Mouse (Mus musculus) E14TG2a.4 (cell line): Measurements from ENCODE around the gene Fbf1.

ENCODE experiments used
- H3K27me3 ChIP-seq: 2 replicates; pipeline ENCODE4 v1.6.1; 2014; ENCODE audit warnings: low read length, control low read depth; ENCODE audit not compliant: insufficient read depth
- H3K36me3 ChIP-seq: 2 replicates; pipeline ENCODE4 v1.6.1; 2014; ENCODE audit warnings: low read length, control low read depth; ENCODE audit not compliant: insufficient read depth
- H3K4me1 ChIP-seq: replicated peaks from 2 replicates; pipeline ENCODE4 v1.6.1; 2014; ENCODE audit warnings: low read depth, low read length, control low read depth
- H3K4me3 ChIP-seq: replicated peaks from 2 replicates; pipeline ENCODE4 v1.5.1; 2014; ENCODE audit warnings: mild to moderate bottlenecking, low read length
- H3K9me3 ChIP-seq: 2 replicates; pipeline ENCODE4 v1.6.1; 2014; ENCODE audit warnings: low read length, control low read depth
- CTCF ChIP-seq: conservative IDR thresholded peaks from 2 replicates; pipeline ENCODE4 v1.5.1; 2014; ENCODE audit warnings: low read length
- NANOG ChIP-seq: IDR thresholded peaks from 2 replicates; pipeline ENCODE4 v1.6.1; 2014; ENCODE audit warnings: borderline replicate concordance, low read length, mixed read lengths
- POU5F1 ChIP-seq: IDR thresholded peaks from 2 replicates; pipeline ENCODE4 v1.6.1; 2014; ENCODE audit warnings: low read length, borderline replicate concordance

The Fbf1 gene

GRCm38 (mm10) chr11:116150960-116151359, 17.0 kb downstream of the Fbf1 start:
- no peaks in the 10 kb centered on the region for H3K9me3 ChIP-seq
- TF ChIP-seq POU5F1 (no peak), NANOG (no peak), CTCF (no peak)
- peaks cover 37% of the 10 kb centered on the region for H3K4me1 ChIP-seq

DNA sequence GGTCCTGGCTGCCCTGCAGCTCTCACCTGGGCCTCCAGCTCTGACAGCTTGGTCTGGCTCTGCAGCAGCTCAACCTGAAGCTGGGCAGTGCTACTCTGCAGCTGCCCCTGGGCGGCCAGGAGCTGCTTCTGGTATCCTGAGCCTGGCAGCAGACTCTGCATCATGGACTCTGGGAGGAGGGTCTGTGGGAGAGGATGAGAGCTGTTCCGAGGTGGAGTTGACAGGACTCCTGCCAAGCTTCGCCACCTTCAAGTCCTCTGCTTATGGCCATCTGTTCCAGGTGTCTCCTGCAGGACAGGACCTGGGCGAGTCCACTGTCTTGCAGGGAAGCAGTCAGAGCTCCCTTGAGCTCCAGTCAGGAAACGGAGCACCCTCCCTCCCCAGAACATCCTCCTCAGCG, 18.6 kb downstream of the Fbf1 start:
- no peak for TF ChIP-seq POU5F1
- no peak for TF ChIP-seq CTCF
- no peak for TF ChIP-seq NANOG
- no peaks in the 10 kb centered on the region for H3K9me3 ChIP-seq
- H3K4me3 ChIP-seq, result peak overlapping the region; percentile 46; the same call in 1 of the 2 replicates

More at GRCm38 (mm10) chr11:116150960-116151359, 17.0 kb downstream of the Fbf1 start:
- H3K36me3 ChIP-seq, result peaks cover 89% of the 10 kb centered on the region
- H3K27me3 ChIP-seq, result peaks cover 25% of the 10 kb centered on the region
- no peak overlapping the region for H3K4me3 ChIP-seq

DNA sequence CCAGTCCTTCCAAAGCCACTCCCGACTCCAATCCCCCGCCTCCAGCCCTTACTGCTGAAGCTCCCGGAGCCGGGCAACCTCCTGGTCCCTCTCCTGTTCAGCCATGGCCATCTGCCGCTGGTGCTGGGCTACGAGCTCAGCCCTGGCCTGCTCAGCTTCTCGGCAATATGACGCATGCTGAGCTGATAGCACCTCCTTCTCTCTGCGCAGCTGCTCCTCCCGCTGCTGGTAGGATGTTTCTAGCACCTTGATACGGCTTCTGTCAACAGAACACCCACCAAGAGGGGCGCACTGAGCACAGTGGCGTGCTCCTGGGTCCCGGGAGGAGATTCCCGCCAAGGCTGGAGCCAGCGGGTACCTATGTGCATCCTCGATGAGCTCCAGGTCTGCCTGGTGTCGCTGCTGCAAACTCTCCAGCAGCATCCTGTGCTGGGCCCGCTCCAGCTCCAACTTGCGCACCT, 19.2 kb downstream of the Fbf1 start:
- TF ChIP-seq POU5F1, result no peak
- TF ChIP-seq CTCF, result no peak
- TF ChIP-seq NANOG, result no peak
- Histone ChIP-seq H3K9me3 (no peaks in the 10 kb centered on the region), H3K36me3 (peaks cover 84% of the 10 kb centered on the region)

More for the DNA sequence above, 18.6 kb downstream of the Fbf1 start:
- H3K4me1 ChIP-seq, result peaks cover 53% of the 10 kb centered on the region
- peaks cover 84% of the 10 kb centered on the region for H3K36me3 ChIP-seq
- H3K27me3 ChIP-seq, result peaks cover 25% of the 10 kb centered on the region

DNA sequence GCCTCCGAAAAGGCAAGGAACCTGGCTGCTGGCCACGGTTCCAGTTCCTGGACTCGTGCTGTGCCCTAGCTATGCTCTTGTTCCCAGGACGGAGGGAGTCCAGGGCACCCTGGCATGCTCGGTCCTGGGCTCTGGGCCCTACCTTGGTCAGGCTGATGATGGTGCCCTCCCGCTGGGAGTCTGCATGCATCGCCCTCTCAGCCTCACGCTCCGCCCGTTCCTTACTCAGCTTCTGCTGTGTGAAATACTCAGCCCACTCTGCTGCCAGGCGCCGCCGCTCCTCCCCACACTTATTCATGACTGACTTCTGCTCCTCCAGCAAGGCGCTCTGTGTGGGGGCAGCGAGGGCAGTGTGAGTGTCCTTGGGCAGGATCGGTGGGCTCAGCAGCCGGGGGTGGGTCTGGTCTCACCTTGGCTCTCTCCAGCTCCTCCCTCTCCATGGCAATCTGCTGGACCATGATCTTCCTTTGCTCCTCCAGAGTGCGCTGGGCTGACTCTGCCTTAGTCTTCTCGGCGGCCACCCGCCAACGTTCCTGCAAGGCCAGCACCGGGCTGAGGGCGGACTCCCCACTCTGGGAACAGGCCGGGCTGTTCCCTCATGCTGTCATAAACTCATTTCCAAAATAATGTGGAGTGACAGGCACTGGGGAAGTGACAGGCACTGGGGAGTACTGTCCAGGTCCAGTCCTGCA, 21.5 kb downstream of the Fbf1 start:
- TF ChIP-seq NANOG, result no peak
- TF ChIP-seq POU5F1, result no peak
- TF ChIP-seq CTCF, result no peak
- peaks cover 25% of the 10 kb centered on the region for H3K27me3 ChIP-seq
- peaks cover 70% of the 10 kb centered on the region for H3K36me3 ChIP-seq
- peak overlapping the region; percentile 67 for H3K4me3 ChIP-seq
- H3K4me1 ChIP-seq, result peaks cover 82% of the 10 kb centered on the region
- no peaks in the 10 kb centered on the region for H3K9me3 ChIP-seq

More for the DNA sequence above, 19.2 kb downstream of the Fbf1 start:
- H3K27me3 ChIP-seq, result peaks cover 25% of the 10 kb centered on the region
- H3K4me3 ChIP-seq, result peak overlapping the region; percentile 46
- peaks cover 59% of the 10 kb centered on the region for H3K4me1 ChIP-seq

DNA sequence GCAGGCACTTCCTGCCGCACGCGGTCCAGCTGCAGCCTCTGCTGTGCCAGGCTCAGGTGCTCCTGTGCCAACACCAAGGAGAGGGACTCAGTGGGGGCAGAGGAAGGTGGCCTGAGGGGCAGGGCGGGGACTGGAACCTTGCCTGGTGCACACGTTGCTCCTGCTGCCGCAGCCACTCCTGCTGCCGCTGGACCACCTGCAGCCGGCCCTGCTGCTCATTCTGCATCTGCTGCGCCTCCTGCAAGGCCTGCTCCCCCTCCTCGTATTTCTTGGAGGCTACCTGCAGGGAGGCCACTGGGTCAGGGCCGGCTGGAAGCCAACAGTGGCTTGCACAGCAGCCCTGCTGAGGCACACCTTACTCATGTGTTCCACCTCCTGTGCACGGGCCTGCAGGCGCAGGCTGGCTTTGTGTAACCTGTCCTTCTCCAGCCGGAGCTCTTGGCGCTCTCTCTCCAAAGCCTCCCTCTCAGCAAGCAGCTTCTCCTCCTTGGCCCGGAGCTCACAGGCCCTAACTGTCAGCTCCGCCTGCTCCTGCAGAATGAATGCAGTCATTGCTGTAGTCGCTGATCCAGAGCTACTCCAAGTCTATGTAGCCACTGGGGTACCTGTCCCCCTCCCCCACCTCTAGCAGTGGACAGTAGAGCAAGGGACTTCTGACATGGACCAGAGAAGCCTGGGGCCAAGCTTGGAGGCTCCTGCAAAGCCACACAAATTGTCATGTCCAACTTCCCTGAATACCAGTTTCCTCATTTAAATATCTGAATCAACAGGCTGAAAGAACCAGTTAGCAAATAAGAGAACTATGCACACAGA, 22.3 kb downstream of the Fbf1 start:
- TF ChIP-seq CTCF (no peak), POU5F1 (no peak), NANOG (no peak)
- Histone ChIP-seq H3K4me3 (peak overlapping the region; percentile 67), H3K4me1 (peaks cover 88% of the 10 kb centered on the region), H3K36me3 (peaks cover 63% of the 10 kb centered on the region), H3K9me3 (no peaks in the 10 kb centered on the region), H3K27me3 (peaks cover 25% of the 10 kb centered on the region)

DNA sequence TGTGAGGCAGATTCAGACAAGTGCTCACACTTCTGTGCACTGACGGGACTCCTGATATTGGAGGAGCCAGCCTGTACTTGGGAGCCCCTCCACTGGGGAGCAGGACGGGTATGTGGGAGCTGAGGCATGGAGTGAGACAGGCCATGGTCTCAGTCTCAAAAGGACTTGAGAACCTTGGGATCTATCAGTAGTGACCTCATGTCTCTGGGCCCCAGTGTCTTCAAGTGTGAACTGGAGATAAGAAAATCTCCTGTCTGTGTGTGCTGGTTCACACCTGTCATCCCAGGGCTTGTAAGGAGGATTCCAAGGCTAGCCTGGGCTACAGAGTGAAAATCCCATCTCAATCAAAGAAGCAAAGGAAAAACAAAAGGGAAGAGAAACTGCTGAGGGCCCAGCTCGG, 24.5 kb downstream of the Fbf1 start:
- TF ChIP-seq POU5F1 (no peak), NANOG (no peak), CTCF (no peak)
- H3K4me3 ChIP-seq, result 0 out of 2 replicates have a peak overlapping the region, but pooled peaks have one; percentile 54
- H3K27me3 ChIP-seq, result peaks cover 16% of the 10 kb centered on the region
- no peaks in the 10 kb centered on the region for H3K9me3 ChIP-seq
- peaks cover 84% of the 10 kb centered on the region for H3K4me1 ChIP-seq
- peaks cover 48% of the 10 kb centered on the region for H3K36me3 ChIP-seq

GRCm38 (mm10) chr11:116142211-116142991, 25.6 kb downstream of the Fbf1 start:
- TF ChIP-seq CTCF, result no peak
- no peak for TF ChIP-seq POU5F1
- no peak for TF ChIP-seq NANOG
- Histone ChIP-seq H3K27me3 (peaks cover 6% of the 10 kb centered on the region), H3K9me3 (no peaks in the 10 kb centered on the region), H3K4me1 (peaks cover 80% of the 10 kb centered on the region), H3K4me3 (peak overlapping the region; percentile 54), H3K36me3 (peaks cover 38% of the 10 kb centered on the region)
